Mouse (Mus musculus) thymus, postnatal 0 days (tissue): ENCODE measurements at regions not wholly inside any gene's neighbourhood (a gene's known extent, or its start where the extent isn't known, plus 50 kb on each side); places are given as distances from the start of the nearest gene placed in this dataset.
A peak's percentile ranks its signal among the peaks of the same experiment; 100 is the strongest.

Experiments used
- DNase-seq: peaks from one replicate; pipeline ENCODE4 v3.0.0-alpha.2; 2015; ENCODE audit warnings: low spot score

GRCm38 (mm10) chr1:143946933-143947332 is 57.0 kb downstream of the Rgs2 start:
- no peak for DNase-seq

DNA sequence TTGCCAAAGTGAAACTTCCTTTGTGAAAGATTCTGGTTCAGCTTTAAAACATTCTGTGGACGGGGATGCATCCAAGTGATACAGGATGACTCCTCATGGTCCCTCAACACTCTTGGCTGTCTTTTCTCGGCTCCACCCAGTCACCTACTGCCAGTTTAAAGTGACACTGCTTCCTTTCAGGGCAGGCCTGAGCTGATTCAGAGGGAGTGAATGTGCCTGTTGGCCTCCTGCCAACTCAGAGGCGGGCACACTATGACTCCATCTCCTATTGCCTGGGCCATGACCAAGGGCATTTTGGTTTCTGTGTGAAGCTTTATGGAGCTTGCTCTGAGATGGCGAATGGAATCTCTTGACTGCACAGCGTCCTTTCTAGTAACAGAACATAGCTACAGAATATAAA is 62.5 kb downstream of the Rgs2 start:
- DNase-seq: no peak

DNA sequence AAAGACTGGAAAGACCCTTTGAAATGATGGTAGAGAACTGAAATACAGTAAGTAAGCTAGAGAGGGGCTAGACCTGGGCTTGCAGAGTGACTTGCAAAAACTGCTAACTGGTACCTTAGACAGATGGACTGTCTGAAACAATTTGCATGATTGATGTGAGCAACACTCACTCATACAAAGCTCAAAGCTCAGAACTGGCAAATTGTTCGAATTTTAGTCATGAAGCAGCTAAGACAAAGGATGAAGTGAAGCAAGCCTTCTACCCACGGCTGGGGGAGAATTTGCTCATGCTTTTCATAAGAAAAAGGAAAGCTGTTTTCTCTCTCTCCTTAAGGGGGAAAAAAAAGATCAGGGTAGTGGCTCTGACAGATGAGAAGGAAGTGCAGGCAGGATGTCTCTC is 64.5 kb downstream of the Rgs2 start:
- DNase-seq: no peak

GRCm38 (mm10) chr1:143938569-143938968 is 65.4 kb downstream of the Rgs2 start:
- no peak for DNase-seq

DNA sequence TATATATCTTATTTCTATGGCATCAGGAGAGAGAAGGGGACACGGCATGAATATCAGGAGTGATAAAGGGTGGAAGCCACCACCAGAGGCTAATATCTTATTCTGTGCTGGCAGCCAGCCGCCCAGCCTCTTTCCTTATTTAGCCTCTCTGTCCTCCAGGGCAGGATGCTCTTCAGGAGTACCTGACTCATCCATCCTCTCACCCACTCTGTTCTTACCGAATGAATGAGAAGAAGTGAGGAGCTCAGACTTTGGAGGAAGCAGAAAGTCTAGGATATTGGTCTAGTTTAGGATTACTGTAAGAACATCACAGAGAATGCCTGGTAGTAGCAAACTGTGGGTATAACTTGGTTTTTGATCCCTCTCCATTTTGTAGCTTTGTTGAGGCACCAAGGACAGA is 73.2 kb downstream of the Rgs2 start:
- no peak for DNase-seq

GRCm38 (mm10) chr1:143929567-143930165 is 74.3 kb downstream of the Rgs2 start:
- no peak for DNase-seq

DNA sequence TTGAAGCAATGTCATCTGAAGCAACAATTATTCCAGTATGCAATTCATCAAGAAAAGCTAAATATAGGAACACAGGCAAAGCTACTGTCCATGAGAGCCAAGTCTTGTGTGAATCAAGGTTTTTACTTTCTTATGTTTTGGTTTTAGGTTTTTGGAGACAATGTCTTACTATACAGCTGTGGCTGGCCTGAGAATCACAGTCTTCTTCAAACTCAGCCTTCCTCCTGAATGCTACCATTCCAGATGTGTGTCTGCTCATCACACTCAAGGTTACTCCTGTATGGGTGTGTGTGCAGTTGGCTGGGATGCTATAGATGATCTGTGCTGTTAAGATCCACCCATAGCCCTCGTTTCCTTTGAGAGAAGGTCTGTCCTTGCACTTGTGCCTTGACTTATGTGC is 81.5 kb downstream of the Rgs2 start:
- no peak for DNase-seq

DNA sequence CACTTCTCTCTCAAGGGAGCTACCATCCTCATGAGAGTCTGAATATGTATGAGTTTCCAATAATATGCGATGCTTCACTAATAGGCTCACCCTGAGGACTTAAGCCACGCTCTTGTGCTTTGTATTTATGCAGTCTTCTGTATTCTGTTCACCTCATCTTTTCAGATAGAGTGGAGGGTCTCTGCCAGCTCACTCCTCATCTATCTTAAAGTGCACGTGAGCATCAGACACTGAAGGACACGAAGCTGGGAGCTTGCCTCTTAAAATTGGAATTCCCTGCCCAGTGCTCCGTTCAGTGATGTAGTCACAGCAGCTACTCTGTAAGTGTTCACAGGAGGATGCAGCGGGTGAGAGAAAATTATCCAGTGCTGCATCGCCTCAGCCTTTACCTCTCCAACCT is 83.7 kb downstream of the Rgs2 start:
- DNase-seq: no peak

- DNase-seq: peak; percentile 80
Measured at GRCm38 (mm10) chr1:143918949-143919348, 85.0 kb downstream of the Rgs2 start.

DNA sequence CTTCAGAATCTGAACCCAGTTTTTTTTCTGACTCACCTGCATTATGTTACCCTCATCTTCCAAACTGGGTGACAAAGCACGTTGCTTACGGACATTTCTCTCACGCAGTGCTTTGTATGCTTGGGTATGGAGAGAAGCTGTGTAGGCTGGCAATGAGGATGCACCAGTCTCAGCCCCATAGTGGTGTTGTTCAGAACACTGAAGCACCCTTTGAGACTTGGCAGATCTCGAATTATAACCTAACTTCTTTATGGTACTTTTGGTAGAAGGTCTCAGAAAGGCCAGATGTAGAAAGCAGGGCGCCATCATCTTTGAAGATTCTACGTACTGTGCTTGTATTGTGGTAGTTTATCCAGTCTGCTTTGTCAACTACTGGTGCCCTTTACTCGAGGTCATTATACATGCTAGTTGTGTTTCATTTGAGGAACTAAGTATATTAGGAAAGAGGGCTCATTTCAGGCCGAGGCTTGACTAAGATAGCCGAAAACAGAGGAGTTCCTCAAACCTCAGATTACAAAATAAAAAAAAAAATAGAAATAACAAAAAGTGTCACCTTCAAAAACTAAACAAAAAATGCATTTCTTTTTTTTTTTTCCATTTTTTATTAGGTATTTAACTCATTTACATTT is 85.7 kb downstream of the Rgs2 start:
- peak; percentile 31 for DNase-seq

- peak; percentile 62 for DNase-seq
Measured at GRCm38 (mm10) chr1:143917623-143918022, 86.3 kb downstream of the Rgs2 start.

- DNase-seq: peak; percentile 65
Measured at GRCm38 (mm10) chr1:143916587-143916986, 87.4 kb downstream of the Rgs2 start.

DNA sequence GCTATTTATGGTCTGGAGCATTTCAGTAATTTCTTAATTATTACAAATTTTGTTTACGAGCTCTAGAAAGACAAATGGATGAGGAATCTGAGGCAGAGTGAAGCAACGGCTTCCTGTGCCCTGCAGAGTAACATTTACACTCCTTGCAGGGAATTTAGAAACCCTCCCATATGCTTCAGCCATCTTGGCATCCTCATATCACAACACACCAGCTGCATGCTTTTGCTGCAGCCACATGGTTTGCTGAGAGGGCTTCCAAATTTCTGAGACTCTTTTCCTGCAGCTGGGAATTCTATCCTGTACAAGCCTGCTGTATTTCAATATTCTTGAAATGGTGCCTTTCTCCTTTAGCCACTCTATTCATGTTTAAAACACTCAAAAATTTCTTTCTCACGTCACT is 91.4 kb downstream of the Rgs2 start:
- DNase-seq: no peak

DNA sequence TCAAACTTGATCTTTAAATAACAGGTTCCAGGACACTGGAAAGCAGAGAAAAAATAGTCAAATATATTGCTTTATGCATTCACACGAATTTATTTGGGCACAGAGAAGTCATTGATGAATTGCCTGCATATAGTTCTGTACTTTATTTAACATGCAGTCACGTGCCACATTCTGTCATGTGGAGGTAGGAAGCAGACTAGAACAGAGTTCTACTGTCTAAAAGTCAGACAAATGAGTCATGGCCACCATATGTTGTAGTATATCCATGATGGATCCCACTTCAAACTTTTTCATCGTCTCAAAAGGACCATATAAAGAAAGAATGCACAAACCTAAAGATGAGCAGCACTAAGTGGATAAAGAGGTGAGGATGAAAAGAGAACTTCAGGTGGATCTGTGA is 92.7 kb downstream of the Rgs2 start:
- no peak for DNase-seq

GRCm38 (mm10) chr1:143910530-143910929 is 93.4 kb downstream of the Rgs2 start:
- DNase-seq: no peak

- DNase-seq: peak; percentile 41
Measured at GRCm38 (mm10) chr1:143907312-143907711, 96.6 kb downstream of the Rgs2 start.

DNA sequence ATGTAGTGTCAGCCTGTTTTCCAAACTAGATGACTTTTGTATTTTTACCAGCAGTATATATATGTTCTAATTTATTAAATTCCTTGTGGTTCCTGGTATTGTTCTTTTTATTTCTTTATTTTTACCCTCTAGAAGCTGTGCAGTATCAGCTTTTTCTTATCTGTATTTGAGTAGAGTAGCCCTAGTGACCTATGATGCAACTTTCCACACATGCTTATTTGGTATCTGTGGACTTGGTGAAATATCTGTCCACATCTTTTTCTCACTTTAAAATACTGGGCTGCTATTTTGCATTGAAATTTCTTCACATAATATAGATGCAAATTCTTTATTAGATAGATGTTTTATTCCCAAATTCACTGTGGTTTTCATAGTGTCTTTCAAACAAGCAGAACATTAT is 97.1 kb downstream of the Rgs2 start:
- DNase-seq: no peak

DNA sequence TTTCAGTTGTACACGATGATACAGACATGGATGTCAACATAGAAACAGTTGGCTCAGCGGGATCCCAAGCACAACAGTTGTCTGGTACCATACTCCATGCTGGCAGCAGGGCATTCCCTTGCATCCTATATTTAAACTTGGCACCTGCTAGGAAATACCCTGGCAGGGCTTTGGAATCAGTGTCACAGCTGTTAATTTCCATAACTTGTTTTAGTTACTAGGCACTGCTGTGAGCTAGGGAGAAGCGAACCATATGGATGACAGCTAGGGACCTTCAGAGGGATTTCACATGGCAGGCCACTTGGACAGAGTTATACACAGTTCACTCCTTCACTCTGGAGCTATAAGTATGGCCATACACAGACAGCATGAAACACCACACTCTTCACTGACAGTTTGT is 100.0 kb downstream of the Rgs2 start:
- DNase-seq: no peak

- DNase-seq: no peak
Measured at GRCm38 (mm10) chr1:143903234-143903633, 100.7 kb downstream of the Rgs2 start.

- DNase-seq: no peak
Measured at GRCm38 (mm10) chr1:143901127-143901920, 102.6 kb downstream of the Rgs2 start.

GRCm38 (mm10) chr1:143888510-143888909 is 111.4 kb downstream of the Uchl5 start:
- no peak for DNase-seq

DNA sequence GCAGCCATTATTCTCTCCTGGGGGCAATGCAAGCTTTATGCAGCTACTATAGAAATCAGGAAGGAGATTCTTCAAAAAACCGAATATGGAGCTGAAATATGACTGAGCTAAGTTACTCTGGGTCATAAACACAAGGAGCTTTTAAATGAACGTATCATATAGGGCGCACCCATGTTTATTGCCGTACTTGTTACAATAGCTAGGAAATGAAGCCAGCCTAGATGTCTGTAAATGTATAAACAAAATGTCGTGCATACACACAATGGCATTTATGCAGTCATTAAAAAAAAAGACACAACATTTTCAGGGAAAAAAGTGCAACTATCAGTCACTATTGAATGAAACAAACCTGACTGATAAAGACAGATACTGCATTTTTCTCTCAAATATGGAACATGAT is 111.0 kb downstream of the Uchl5 start:
- no peak for DNase-seq

DNA sequence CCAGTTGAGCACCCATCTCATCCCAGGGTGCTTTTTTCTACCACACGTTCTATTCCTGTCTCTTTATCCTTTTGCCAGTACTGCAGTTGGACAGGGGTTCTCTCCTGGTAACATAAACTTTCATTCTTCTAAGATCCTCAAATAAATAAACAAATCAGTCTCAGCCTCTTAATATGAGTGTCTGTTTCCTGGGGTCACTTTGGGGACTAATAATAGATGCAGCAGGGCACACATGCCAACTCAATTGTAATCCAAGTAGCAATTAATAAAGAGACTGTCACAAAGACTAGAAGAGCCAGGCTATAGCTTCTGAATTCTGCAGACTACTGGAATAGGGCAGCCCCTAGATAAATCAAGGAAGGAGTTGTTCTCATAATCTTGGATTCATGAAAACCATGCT is 108.9 kb downstream of the Uchl5 start:
- DNase-seq: no peak
